26 mouse cellular contexts compared by ENCODE assay signal in the genomic region with DNA sequence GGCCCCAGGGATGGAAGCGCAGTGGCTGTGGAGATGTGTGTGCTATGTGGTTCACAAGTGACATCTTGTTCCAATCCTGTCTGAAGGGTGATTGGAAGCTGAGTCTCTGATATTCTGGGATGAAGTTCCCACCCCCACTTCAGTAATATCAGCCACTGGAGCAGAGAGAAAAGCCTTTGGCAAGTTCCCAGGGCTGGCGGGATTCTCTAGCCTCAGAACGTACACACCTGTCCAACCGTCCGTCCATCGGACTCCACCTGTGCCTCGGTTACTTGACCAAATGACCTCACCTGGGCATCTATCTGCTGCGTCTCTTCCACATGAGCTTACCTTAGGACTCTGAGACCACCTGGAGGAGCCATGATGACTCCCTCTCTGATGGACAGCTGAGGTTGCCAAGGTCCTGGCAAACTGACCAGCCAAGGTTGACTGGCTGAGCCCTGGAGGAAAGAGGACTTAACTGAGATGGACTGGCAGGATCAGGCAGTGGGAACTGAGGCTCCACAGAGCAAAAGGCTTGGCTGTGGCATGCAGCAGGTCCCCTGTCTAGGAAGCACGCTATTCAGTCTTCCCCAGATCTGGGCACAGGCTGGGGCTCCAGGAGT.
A peak's percentile ranks its signal among the peaks of the same experiment; 100 is the strongest.
DNase-seq lines count a peak whose midpoint lies in the region; ATAC-seq and TF ChIP-seq lines count a peak whose summit lies in the region.
"Had no signal": no experiment of that assay in that cellular context is flagged by ENCODE, and none has a peak within 500 bp of the region (broad histone marks: within the 10 kb centered on the region; RNA-seq: fewer than 3 reads in every experiment).

No protein-coding gene starts in this region.

- H3K4me1 ChIP-seq in forebrain, embryonic 10.5 days = peaks cover 89% of the 10 kb centered on the region
- peaks cover 24% of the 10 kb centered on the region for H3K4me1 ChIP-seq in forebrain, postnatal 0 days (ENCODE audit: insufficient read depth)
- H3K4me1 ChIP-seq in midbrain, embryonic 12.5 days = peaks cover 79% of the 10 kb centered on the region
- peaks cover 49% of the 10 kb centered on the region for H3K4me1 ChIP-seq in midbrain, embryonic 11.5 days (ENCODE audit: control insufficient read depth, insufficient read depth, low read length)
- H3K4me1 ChIP-seq in forebrain, embryonic 14.5 days (ENCODE audit: control insufficient read depth, insufficient read depth, low read length) = peaks cover 67% of the 10 kb centered on the region
- H3K4me1 ChIP-seq in midbrain, embryonic 15.5 days = peaks cover 69% of the 10 kb centered on the region
- H3K4me1 ChIP-seq in embryonic facial prominence, embryonic 10.5 days = peaks cover 81% of the 10 kb centered on the region

- no peaks in the 10 kb centered on the region for H3K9me3 ChIP-seq in forebrain, embryonic 10.5 days
- no peaks in the 10 kb centered on the region for H3K9me3 ChIP-seq in forebrain, postnatal 0 days (ENCODE audit: low read length)
- no peaks in the 10 kb centered on the region for H3K9me3 ChIP-seq in midbrain, embryonic 12.5 days
- no peaks in the 10 kb centered on the region for H3K9me3 ChIP-seq in midbrain, embryonic 11.5 days (ENCODE audit: control insufficient read depth, low read length)
- H3K9me3 ChIP-seq in forebrain, embryonic 14.5 days (replicated peaks; ENCODE audit: control insufficient read depth, low read length) = no peaks in the 10 kb centered on the region
- no peaks in the 10 kb centered on the region for H3K9me3 ChIP-seq in midbrain, embryonic 15.5 days
- no peaks in the 10 kb centered on the region for H3K9me3 ChIP-seq in embryonic facial prominence, embryonic 10.5 days
- H3K9me3 ChIP-seq: heart, embryonic 10.5 days; intestine, embryonic 15.5 days; limb, embryonic 12.5 days; stomach, embryonic 15.5 days had no signal

- H3K36me3 ChIP-seq in forebrain, embryonic 10.5 days (replicated peaks) = no peaks in the 10 kb centered on the region
- no peaks in the 10 kb centered on the region for H3K36me3 ChIP-seq in forebrain, postnatal 0 days (ENCODE audit: insufficient read depth)
- no peaks in the 10 kb centered on the region for H3K36me3 ChIP-seq in midbrain, embryonic 12.5 days
- H3K36me3 ChIP-seq in midbrain, embryonic 11.5 days (ENCODE audit: control insufficient read depth, insufficient read depth, low read length) = no peaks in the 10 kb centered on the region
- no peaks in the 10 kb centered on the region for H3K36me3 ChIP-seq in forebrain, embryonic 14.5 days (ENCODE audit: control insufficient read depth, insufficient read depth, low read length)
- H3K36me3 ChIP-seq in midbrain, embryonic 15.5 days (replicated peaks) = no peaks in the 10 kb centered on the region
- H3K36me3 ChIP-seq in embryonic facial prominence, embryonic 10.5 days (replicated peaks) = no peaks in the 10 kb centered on the region
- H3K36me3 ChIP-seq: heart, embryonic 10.5 days; intestine, embryonic 15.5 days; limb, embryonic 12.5 days; stomach, embryonic 15.5 days had no signal

- H3K27me3 ChIP-seq in forebrain, embryonic 10.5 days (ENCODE audit: poor library complexity, severe bottlenecking) = peaks cover 29% of the 10 kb centered on the region; the same call in 1 of the 2 replicates
- no peaks in the 10 kb centered on the region for H3K27me3 ChIP-seq in forebrain, postnatal 0 days (ENCODE audit: insufficient read depth, low read length)
- H3K27me3 ChIP-seq in midbrain, embryonic 12.5 days = peaks cover 7% of the 10 kb centered on the region; the same call in 1 of the 2 replicates
- H3K27me3 ChIP-seq in midbrain, embryonic 11.5 days (ENCODE audit: control insufficient read depth, insufficient read depth, low read length) = peaks cover 1% of the 10 kb centered on the region
- no peaks in the 10 kb centered on the region for H3K27me3 ChIP-seq in forebrain, embryonic 14.5 days (replicated peaks; ENCODE audit: control insufficient read depth, insufficient read depth, low read length)
- H3K27me3 ChIP-seq in midbrain, embryonic 15.5 days (replicated peaks) = no peaks in the 10 kb centered on the region
- H3K27me3 ChIP-seq in embryonic facial prominence, embryonic 10.5 days (replicated peaks; ENCODE audit: low read depth, poor library complexity, severe bottlenecking) = peaks cover 41% of the 10 kb centered on the region
- H3K27me3 ChIP-seq: intestine, embryonic 15.5 days; stomach, embryonic 15.5 days had no signal

- TF ChIP-seq CTCF in forebrain, postnatal 0 days (IDR thresholded peaks at IDR 0.05; ENCODE audit: low read depth) = no peak

- no peak for ATAC-seq in forebrain, postnatal 0 days
- no peak for ATAC-seq in midbrain, embryonic 12.5 days (ENCODE audit: low FRiP score, low read depth)
- ATAC-seq in midbrain, embryonic 11.5 days (ENCODE audit: low FRiP score) = no peak
- no peak for ATAC-seq in forebrain, embryonic 14.5 days
- ATAC-seq in midbrain, embryonic 15.5 days (replicated peaks) = no peak
- ATAC-seq: CD4-positive, CD25-positive, alpha-beta regulatory T cell, adult 4 months; intestine, embryonic 15.5 days had no signal

- H3K4me3 ChIP-seq in forebrain, embryonic 10.5 days = no peak overlapping the region
- H3K4me3 ChIP-seq in forebrain, postnatal 0 days (ENCODE audit: low read depth, low read length) = no peak overlapping the region
- H3K4me3 ChIP-seq in midbrain, embryonic 12.5 days = no peak overlapping the region
- H3K4me3 ChIP-seq in midbrain, embryonic 11.5 days (ENCODE audit: low read depth, low read length) = no peak overlapping the region
- H3K4me3 ChIP-seq in forebrain, embryonic 14.5 days (ENCODE audit: low read depth, low read length) = no peak overlapping the region
- no peak overlapping the region for H3K4me3 ChIP-seq in midbrain, embryonic 15.5 days
- no peak overlapping the region for H3K4me3 ChIP-seq in embryonic facial prominence, embryonic 10.5 days
- H3K4me3 ChIP-seq: heart, embryonic 10.5 days; intestine, embryonic 15.5 days; limb, embryonic 12.5 days; stomach, embryonic 15.5 days had no signal

- H3K9ac ChIP-seq in forebrain, postnatal 0 days = no peak overlapping the region
- no peak overlapping the region for H3K9ac ChIP-seq in midbrain, embryonic 12.5 days (replicated peaks)
- no peak overlapping the region for H3K9ac ChIP-seq in midbrain, embryonic 11.5 days (ENCODE audit: low read length)
- peak overlapping the region; percentile 13; the same call in 1 of the 2 replicates for H3K9ac ChIP-seq in forebrain, embryonic 14.5 days (ENCODE audit: low read length)
- no peak overlapping the region for H3K9ac ChIP-seq in midbrain, embryonic 15.5 days
- H3K9ac ChIP-seq: intestine, embryonic 15.5 days; limb, embryonic 12.5 days; stomach, embryonic 15.5 days had no signal

- no peak for DNase-seq in forebrain, embryonic 10.5 days (ENCODE audit: extremely low spot score, low spot score)
- no peak for DNase-seq in forebrain, postnatal 0 days
- DNase-seq in midbrain, embryonic 11.5 days (ENCODE audit: low spot score, missing footprints) = no peak
- no peak for DNase-seq in forebrain, embryonic 14.5 days (ENCODE audit: low spot score)
- no peak for DNase-seq in T-cell, adult 2 months (ENCODE audit: low spot score)
- DNase-seq in embryonic facial prominence, embryonic 10.5 days (ENCODE audit: low spot score) = no peak
- DNase-seq: adrenal gland, postnatal 36 days; cerebellum, adult 11 months; cerebellum, postnatal 36 days; embryo, embryonic 11 days; gastrocnemius, postnatal 10 days; kidney, adult 8-10 months; kidney, postnatal 14 days; lung, adult 18-20 months; lung, postnatal 10 days; right cerebral cortex, adult 18-20 months; right cerebral cortex, postnatal 4 days; thymus, postnatal 25 days had no signal

- WGBS in forebrain, embryonic 10.5 days = 89% methylated on average over 9 of the region's 9 CpGs
- WGBS in forebrain, postnatal 0 days = 68% methylated on average over 9 of the region's 9 CpGs
- 89% methylated on average over 9 of the region's 9 CpGs for WGBS in midbrain, embryonic 12.5 days
- WGBS in midbrain, embryonic 11.5 days = 90% methylated on average over 9 of the region's 9 CpGs
- WGBS in forebrain, embryonic 14.5 days = 73% methylated on average over 9 of the region's 9 CpGs
- 85% methylated on average over 9 of the region's 9 CpGs for WGBS in midbrain, embryonic 15.5 days
- WGBS in embryonic facial prominence, embryonic 10.5 days = 91% methylated on average over 9 of the region's 9 CpGs

- H3K27ac ChIP-seq in forebrain, embryonic 10.5 days = peak overlapping the region; percentile 84
- H3K27ac ChIP-seq in forebrain, postnatal 0 days (ENCODE audit: low read depth, low read length) = no peak overlapping the region
- peak overlapping the region; percentile 95 for H3K27ac ChIP-seq in midbrain, embryonic 12.5 days (replicated peaks)
- no peak overlapping the region for H3K27ac ChIP-seq in midbrain, embryonic 11.5 days (ENCODE audit: low read depth, low read length)
- peak overlapping the region; percentile 92; the same call in 1 of the 2 replicates for H3K27ac ChIP-seq in forebrain, embryonic 14.5 days (ENCODE audit: low read depth, low read length)
- peak overlapping the region; percentile 77 for H3K27ac ChIP-seq in midbrain, embryonic 15.5 days
- H3K27ac ChIP-seq in embryonic facial prominence, embryonic 10.5 days (replicated peaks) = no peak overlapping the region
- H3K27ac ChIP-seq: heart, embryonic 10.5 days; intestine, embryonic 15.5 days; limb, embryonic 12.5 days; stomach, embryonic 15.5 days had no signal

- H3K4me2 ChIP-seq in forebrain, postnatal 0 days (ENCODE audit: low read depth) = no peak overlapping the region
- H3K4me2 ChIP-seq in midbrain, embryonic 12.5 days (replicated peaks) = no peak overlapping the region
- no peak overlapping the region for H3K4me2 ChIP-seq in midbrain, embryonic 11.5 days
- no peak overlapping the region for H3K4me2 ChIP-seq in forebrain, embryonic 14.5 days (ENCODE audit: low read length)
- no peak overlapping the region for H3K4me2 ChIP-seq in midbrain, embryonic 15.5 days
- H3K4me2 ChIP-seq: intestine, embryonic 15.5 days; limb, embryonic 12.5 days; liver, embryonic 11.5 days; stomach, embryonic 15.5 days had no signal

Comparison
In these comparisons a context has a peak if more than half of its experiments do, and no peak if none do; other contexts are left out.
1. H3K27ac ChIP-seq: peak in forebrain, embryonic 10.5 days (single experiment), midbrain, embryonic 12.5 days (single experiment), forebrain, embryonic 14.5 days (single experiment) and midbrain, embryonic 15.5 days (single experiment); none in forebrain, postnatal 0 days (single experiment), midbrain, embryonic 11.5 days (single experiment) and embryonic facial prominence, embryonic 10.5 days (single experiment).